Comparison of ENCODE assay signal across 7 mouse cellular contexts in genomic region chr8:44936481-44936961, GRCm38 (mm10). TPM values are rescaled to one million over a fixed set of nuclear protein-coding genes. Genes with fewer than 3 reads are reported as not detected.
DNase-seq lines count a peak whose midpoint lies in the region; ATAC-seq and TF ChIP-seq lines count a peak whose summit lies in the region.

No protein-coding gene starts in this region.

- WGBS in lung, postnatal 0 days = 1% methylated on average over 16 of the region's 16 CpGs
- 0% methylated on average over 16 of the region's 16 CpGs for WGBS in forebrain, embryonic 10.5 days
- under 1% methylated on average over 16 of the region's 16 CpGs for WGBS in limb, embryonic 14.5 days
- under 1% methylated on average over 16 of the region's 16 CpGs for WGBS in stomach, embryonic 14.5 days

- 0 out of 2 replicates have a peak overlapping the region, but pooled peaks have one; percentile 39 for H3K27ac ChIP-seq in lung, postnatal 0 days (ENCODE audit: low read length)
- peak overlapping the region; percentile 96 for H3K27ac ChIP-seq in forebrain, embryonic 10.5 days
- peak overlapping the region; percentile 83 for H3K27ac ChIP-seq in limb, embryonic 14.5 days (replicated peaks; ENCODE audit: low read depth, low read length)
- H3K27ac ChIP-seq in stomach, embryonic 14.5 days (ENCODE audit: low read length) = peak overlapping the region; percentile 97

- intact Hi-C loops in left cerebral cortex, postnatal 10 days (cut with DNase I) = loop anchor here (2.0 to 10.0 kb wide), 4 partner anchors 74 to 562 kb away; no protein-coding TSS in a partner anchor

- H3K9ac ChIP-seq in lung, postnatal 0 days (replicated peaks; ENCODE audit: low read depth) = peak overlapping the region; percentile 24; the same call in 1 of the 2 replicates
- peak overlapping the region; percentile 78 for H3K9ac ChIP-seq in limb, embryonic 14.5 days (ENCODE audit: low read depth, low read length, severe bottlenecking)
- peak overlapping the region; percentile 57 for H3K9ac ChIP-seq in stomach, embryonic 14.5 days (replicated peaks; ENCODE audit: low read depth, low read length)

- no peak for DNase-seq in lung, postnatal 0 days (ENCODE audit: low spot score)
- no peak for DNase-seq in lung, postnatal 25 days (ENCODE audit: low spot score)
- DNase-seq in forebrain, embryonic 10.5 days (ENCODE audit: extremely low spot score, low spot score) = peak; percentile 61
- peak; percentile 61 for DNase-seq in limb, embryonic 14.5 days (ENCODE audit: low spot score)
- DNase-seq in left cerebral cortex, postnatal 10 days (ENCODE audit: extremely low spot score in 1 of 2, low spot score in 2 of 2) = no peak

- no peak for TF ChIP-seq POLR2A in limb, embryonic 14.5 days (IDR thresholded peaks at IDR 0.05; ENCODE audit: borderline replicate concordance, extremely low read depth, insufficient read depth, insufficient read length)

- peaks cover 6% of the 10 kb centered on the region; the same call in 1 of the 2 replicates for H3K4me1 ChIP-seq in lung, postnatal 0 days (ENCODE audit: insufficient read depth, low read depth, low read length)
- peaks cover 30% of the 10 kb centered on the region for H3K4me1 ChIP-seq in forebrain, embryonic 10.5 days
- H3K4me1 ChIP-seq in limb, embryonic 14.5 days (ENCODE audit: control insufficient read depth, insufficient read depth, low read length) = peaks cover 10% of the 10 kb centered on the region
- H3K4me1 ChIP-seq in stomach, embryonic 14.5 days (ENCODE audit: control insufficient read depth, insufficient read depth, low read length) = 0 out of 2 replicates have a peak, but pooled peaks cover 5% of the 10 kb centered on the region

- no peaks in the 10 kb centered on the region for H3K36me3 ChIP-seq in lung, postnatal 0 days (ENCODE audit: insufficient read depth, low read length)
- peaks cover 12% of the 10 kb centered on the region for H3K36me3 ChIP-seq in forebrain, embryonic 10.5 days (replicated peaks)
- H3K36me3 ChIP-seq in limb, embryonic 14.5 days (ENCODE audit: control insufficient read depth, insufficient read depth, low read length) = no peaks in the 10 kb centered on the region
- no peaks in the 10 kb centered on the region for H3K36me3 ChIP-seq in stomach, embryonic 14.5 days (ENCODE audit: control insufficient read depth, insufficient read depth, low read length)

- H3K4me2 ChIP-seq in lung, postnatal 0 days (replicated peaks; ENCODE audit: low read depth, low read length) = peak overlapping the region; percentile 86
- H3K4me2 ChIP-seq in limb, embryonic 14.5 days (replicated peaks; ENCODE audit: low read depth, low read length, severe bottlenecking) = peak overlapping the region; percentile 52
- H3K4me2 ChIP-seq in stomach, embryonic 14.5 days (replicated peaks; ENCODE audit: low read depth, low read length) = peak overlapping the region; percentile 73

- H3K9me3 ChIP-seq in lung, postnatal 0 days (ENCODE audit: low read length) = no peaks in the 10 kb centered on the region
- H3K9me3 ChIP-seq in forebrain, embryonic 10.5 days = 0 out of 2 replicates have a peak, but pooled peaks cover 3% of the 10 kb centered on the region
- no peaks in the 10 kb centered on the region for H3K9me3 ChIP-seq in limb, embryonic 14.5 days (ENCODE audit: control insufficient read depth, low read length)
- no peaks in the 10 kb centered on the region for H3K9me3 ChIP-seq in stomach, embryonic 14.5 days (ENCODE audit: control insufficient read depth, low read depth, low read length)

- ATAC-seq in lung, postnatal 0 days = no peak
- no peak for ATAC-seq in limb, embryonic 14.5 days (ENCODE audit: low FRiP score, low read depth)
- ATAC-seq in stomach, embryonic 14.5 days (ENCODE audit: insufficient number of reproducible peaks, insufficient read depth, low FRiP score, low read depth) = no peak
- ATAC-seq in frontal cortex, adult (ENCODE audit: low TSS enrichment) = no peak

- peak overlapping the region; percentile 75 for H3K4me3 ChIP-seq in lung, postnatal 0 days (ENCODE audit: low read depth, low read length)
- H3K4me3 ChIP-seq in forebrain, embryonic 10.5 days = peak overlapping the region; percentile 81
- H3K4me3 ChIP-seq in limb, embryonic 14.5 days (replicated peaks; ENCODE audit: low read length) = peak overlapping the region; percentile 87
- H3K4me3 ChIP-seq in stomach, embryonic 14.5 days (ENCODE audit: low read depth, low read length) = peak overlapping the region; percentile 76

- no peak for TF ChIP-seq CTCF in lung, postnatal 0 days (IDR thresholded peaks at IDR 0.05)

- H3K27me3 ChIP-seq in lung, postnatal 0 days (replicated peaks; ENCODE audit: insufficient read depth, low read length) = no peaks in the 10 kb centered on the region
- H3K27me3 ChIP-seq in forebrain, embryonic 10.5 days (ENCODE audit: poor library complexity, severe bottlenecking) = peaks cover 15% of the 10 kb centered on the region
- H3K27me3 ChIP-seq in limb, embryonic 14.5 days (ENCODE audit: control insufficient read depth, insufficient read depth, low read length) = no peaks in the 10 kb centered on the region
- no peaks in the 10 kb centered on the region for H3K27me3 ChIP-seq in stomach, embryonic 14.5 days (ENCODE audit: control insufficient read depth, insufficient read depth, low read length)

- no peak for TF ChIP-seq EP300 in lung, postnatal 0 days (IDR thresholded peaks at IDR 0.05)

RNA-seq across cellular contexts. Expression of gene Fat1, which starts 1.3 kb away (rescaled TPM):
- polyA plus RNA-seq in lung, postnatal 0 days (2015; fragmentation: Nextera tagmentation; extraction: Ambion mirVana) = 7.2 and 7.3 TPM in 2 replicates
- polyA plus RNA-seq in forebrain, embryonic 10.5 days (2016; fragmentation: Nextera tagmentation; extraction: Ambion mirVana) = 20.3 and 20.5 TPM in 2 replicates
- 81.1 and 108 TPM in 2 replicates for polyA plus RNA-seq in limb, embryonic 14.5 days (2012; rRNA removed)
- polyA plus RNA-seq in limb, embryonic 14.5 days (2014; fragmentation: Nextera tagmentation; extraction: Ambion mirVana) = 56.6 and 60.7 TPM in 2 replicates
- polyA plus RNA-seq in stomach, embryonic 14.5 days (2014; fragmentation: Nextera tagmentation; extraction: Ambion mirVana) = 37.8 and 41.2 TPM in 2 replicates
- total RNA-seq in left cerebral cortex, postnatal 10 days (2021) = 10 to 100 TPM; 37.0 to 42.9 TPM

Comparison
In these comparisons a context has a peak if more than half of its experiments do, and no peak if none do; other contexts are left out.
1. DNase-seq: peak in forebrain, embryonic 10.5 days (single experiment) and limb, embryonic 14.5 days (single experiment); none in lung, postnatal 0 days (single experiment), lung, postnatal 25 days (single experiment) and left cerebral cortex, postnatal 10 days (0 of 2).
2. H3K27ac ChIP-seq: peak in every context shown above with its lines; median percentile 97 in stomach, embryonic 14.5 days; 96 in forebrain, embryonic 10.5 days; 83 in limb, embryonic 14.5 days; 39 in lung, postnatal 0 days.
3. H3K9ac ChIP-seq: peak in every context shown above with its lines; median percentile 78 in limb, embryonic 14.5 days; 57 in stomach, embryonic 14.5 days; 24 in lung, postnatal 0 days.
4. Peak in every context shown above with its lines, with median percentiles within 50 percentile points of each other: H3K4me2 ChIP-seq and H3K4me3 ChIP-seq.